Mouse (Mus musculus) left cerebral cortex, postnatal 25 days (tissue): ENCODE results near the gene Csdc2. TPM values are rescaled to one million over a fixed set of nuclear protein-coding genes. Genes with fewer than 3 reads are reported as not detected.

Experiments used
- DNase-seq, 2 experiments: peaks; one replicate each; pipeline ENCODE4 v3.0.0; 2022; ENCODE audit warnings: low spot score in 2 of 2, mixed read lengths in 1 of 2
- intact Hi-C: fragments of 180-260 bp; cut with DNase I; formaldehyde crosslinking; loops from one replicate; pipeline ENCODE4 v1.15.1; 2025
- total RNA-seq, 2 experiments: library from RNA; stranded (reverse); gene quantifications; 2 replicates each; pipeline ENCODE4 v1.2.3; 2021

Gene Csdc2
- total RNA-seq, 2 experiments from 2014 or later = 96.0 to 98.3 TPM

GRCm38 (mm10) chr15:81920546-81921217, 15.9 kb upstream of the Csdc2 start:
- DNase-seq = peak in 1 of 2 experiments; percentile 59
- intact Hi-C loops = loop anchor here (5.0 kb wide), 1 partner anchor 43 kb away; no protein-coding TSS in a partner anchor

- no peak for DNase-seq
- intact Hi-C loops = loop anchor here (5.0 kb wide), 1 partner anchor 44 kb away; no protein-coding TSS in a partner anchor
Observed at GRCm38 (mm10) chr15:81921255-81921654, 15.3 kb upstream of the Csdc2 start.

DNA sequence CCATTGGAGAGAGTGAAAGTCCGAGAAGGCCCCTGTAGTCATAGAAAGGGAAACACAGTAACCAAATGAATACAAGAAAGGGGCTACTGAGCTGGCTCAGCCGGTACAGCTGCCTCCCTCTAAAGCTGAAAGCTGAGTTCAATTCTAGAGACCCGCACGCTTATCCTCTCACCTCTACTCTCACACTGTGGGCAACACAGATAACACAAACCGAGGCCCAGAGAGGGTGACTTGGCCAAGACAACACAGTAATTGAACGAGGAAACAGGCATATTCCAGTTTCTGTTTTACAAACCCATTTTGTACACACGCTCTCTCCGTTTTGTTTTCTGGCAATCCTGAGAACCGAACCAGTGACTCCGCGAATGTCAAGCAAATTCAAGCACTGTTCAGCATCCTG, 11.6 kb upstream of the Csdc2 start:
- intact Hi-C loops = loop anchor here (5.0 kb wide), 1 partner anchor 48 kb away; no protein-coding TSS in a partner anchor
- DNase-seq = no peak

GRCm38 (mm10) chr15:81925760-81926445, 10.7 kb upstream of the Csdc2 start, which contains the start of gene Polr3h:
Polr3h (minus strand) TSS chr15:81926240.
- intact Hi-C loops = no loop called here
- peak; percentile 93 to 97 for DNase-seq

DNA sequence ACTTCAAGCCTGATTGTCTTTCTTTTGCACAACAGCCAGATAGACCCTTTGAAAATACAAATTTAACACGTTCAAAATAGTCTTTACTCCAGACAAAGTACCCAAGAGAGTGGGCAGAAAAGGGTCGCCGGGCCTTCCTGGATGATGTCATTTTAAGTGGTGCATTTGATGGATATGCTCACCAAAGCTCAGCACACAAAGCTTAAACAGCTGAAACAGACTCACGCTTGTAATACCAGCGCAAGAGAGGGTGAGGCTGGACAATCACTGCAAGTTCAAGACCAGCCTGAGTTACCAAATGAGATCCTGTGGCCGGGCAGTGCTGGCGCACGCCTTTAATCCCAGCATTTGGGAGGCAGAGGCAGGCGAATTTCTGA, 10.1 kb upstream of the Csdc2 start:
- intact Hi-C loops = no loop called here
- DNase-seq = no peak

DNA sequence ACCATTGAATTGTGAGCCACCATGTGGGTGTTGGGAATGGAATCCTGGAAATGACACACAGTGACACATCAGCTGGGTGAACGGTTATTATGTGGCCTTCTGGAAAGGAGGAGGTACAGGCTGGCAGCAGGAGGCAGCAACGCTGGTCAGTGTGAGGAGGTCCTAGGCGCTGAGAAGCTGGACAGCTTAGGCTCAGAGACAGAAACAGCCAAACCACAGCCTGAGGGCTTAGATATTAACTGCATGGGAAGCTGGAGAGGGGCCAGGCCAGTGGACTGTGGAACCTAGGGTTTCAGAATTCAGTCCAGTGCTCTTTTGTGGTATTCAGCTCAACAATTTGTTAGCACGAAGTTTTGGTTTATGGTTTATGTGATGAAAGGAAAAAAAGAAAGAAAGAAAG, 8.8 kb upstream of the Csdc2 start:
- intact Hi-C loops = no loop called here
- no peak for DNase-seq

DNA sequence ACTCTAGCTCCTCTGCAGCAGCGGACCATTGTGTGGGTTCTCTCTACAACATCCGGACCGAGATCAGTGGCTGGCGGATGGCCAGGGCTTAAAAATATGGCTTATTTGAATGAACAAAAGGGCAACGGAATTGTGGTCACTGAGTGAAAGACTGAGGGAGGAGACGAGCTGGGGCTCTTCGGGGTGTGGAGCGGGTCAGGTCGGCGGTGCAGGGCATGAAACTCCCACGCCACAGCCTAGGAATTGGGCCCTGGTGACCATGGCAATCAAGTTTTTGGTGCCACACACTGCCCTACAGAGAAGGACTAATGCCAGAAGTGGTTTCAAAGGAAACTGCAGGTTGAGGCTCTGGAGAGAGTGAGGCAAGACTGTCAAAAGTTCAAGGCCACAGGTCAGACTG, 8.3 kb upstream of the Csdc2 start:
- intact Hi-C loops = no loop called here
- peak in 1 of 2 experiments; percentile 45 for DNase-seq

GRCm38 (mm10) chr15:81932951-81933470, 3.5 kb upstream of the Csdc2 start:
- intact Hi-C loops = no loop called here
- DNase-seq = peak; percentile 78 to 93

DNA sequence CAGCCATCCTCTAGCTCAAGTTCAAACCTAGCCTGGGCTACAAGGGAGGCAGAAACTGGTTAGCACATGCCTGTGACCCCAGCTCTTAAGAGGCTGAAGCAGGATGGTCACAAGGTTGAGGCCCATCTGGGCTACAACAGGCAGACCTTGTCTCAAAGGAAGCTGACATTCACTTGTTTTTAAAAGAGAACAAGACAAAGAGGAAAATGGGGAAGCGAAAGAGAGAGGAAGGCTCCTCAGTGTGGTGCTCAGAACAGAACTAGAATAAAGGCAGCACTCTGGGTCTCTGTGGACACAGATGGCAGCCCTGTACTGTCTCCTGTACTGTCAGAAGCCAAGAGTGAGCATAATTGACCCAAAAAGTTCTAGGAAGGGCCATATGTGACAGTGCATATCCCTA, 2.6 kb upstream of the Csdc2 start:
- intact Hi-C loops = no loop called here
- no peak for DNase-seq

GRCm38 (mm10) chr15:81935869-81936637, 506 bp upstream of the Csdc2 start:
- DNase-seq = no peak

DNA sequence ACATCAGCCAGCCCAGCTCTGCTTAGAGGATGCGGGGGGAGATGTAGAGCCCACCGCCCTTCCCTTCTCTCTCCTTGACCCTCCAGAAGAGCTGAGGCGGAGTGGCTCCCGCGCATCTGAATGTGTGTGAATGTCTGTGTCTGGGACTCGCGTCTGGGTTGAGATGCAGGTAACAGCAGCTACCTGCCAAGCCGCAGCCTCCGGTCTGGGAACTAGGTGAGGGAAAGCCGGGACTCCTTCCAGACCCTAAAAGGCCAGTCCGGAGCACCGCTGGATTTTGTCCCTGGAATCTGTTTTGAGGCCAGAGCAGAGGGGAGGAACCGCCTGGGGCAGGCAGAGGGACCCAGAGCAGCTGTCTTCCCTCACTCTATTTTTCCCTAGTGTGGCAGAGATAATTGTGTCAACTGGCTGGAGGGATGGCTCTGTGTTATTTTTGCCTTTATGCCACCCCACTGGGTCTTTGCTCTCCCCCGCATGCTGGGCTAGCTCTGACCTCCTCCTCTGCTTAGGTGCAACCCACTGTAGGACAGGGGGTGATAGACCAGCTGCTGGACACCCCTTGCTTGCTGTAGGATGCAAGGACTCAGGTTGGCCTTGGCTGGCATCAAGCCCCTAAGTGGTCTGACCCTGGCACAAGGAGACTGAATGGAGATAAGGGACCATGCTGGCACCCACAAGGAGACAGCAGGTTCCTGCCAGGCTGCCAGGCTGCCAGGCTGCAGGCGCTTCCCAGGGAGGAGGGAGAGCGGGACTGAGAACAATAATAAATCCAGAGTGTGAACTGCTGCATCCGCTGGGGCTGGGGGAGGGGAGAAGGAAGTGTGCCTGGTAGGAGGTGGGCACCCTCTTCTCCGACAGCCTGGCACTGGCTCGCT, 776 bp downstream of the Csdc2 start:
- intact Hi-C loops = no loop called here

More at GRCm38 (mm10) chr15:81935869-81936637, 506 bp upstream of the Csdc2 start:
- intact Hi-C loops = no loop called here

GRCm38 (mm10) chr15:81938246-81938645, 1.7 kb downstream of the Csdc2 start:
- intact Hi-C loops = loop anchor here (2.0 kb wide), 1 partner anchor 51 kb away; no protein-coding TSS in a partner anchor
- DNase-seq = peak in 1 of 2 experiments; percentile 65

More for the DNA sequence above, 776 bp downstream of the Csdc2 start:
- peak; percentile 71 to 88 for DNase-seq

- intact Hi-C loops = loop anchor here (2.0 kb wide), 1 partner anchor 50 kb away; no protein-coding TSS in a partner anchor
- DNase-seq = no peak
Observed at GRCm38 (mm10) chr15:81939157-81939715, 2.7 kb downstream of the Csdc2 start.

DNA sequence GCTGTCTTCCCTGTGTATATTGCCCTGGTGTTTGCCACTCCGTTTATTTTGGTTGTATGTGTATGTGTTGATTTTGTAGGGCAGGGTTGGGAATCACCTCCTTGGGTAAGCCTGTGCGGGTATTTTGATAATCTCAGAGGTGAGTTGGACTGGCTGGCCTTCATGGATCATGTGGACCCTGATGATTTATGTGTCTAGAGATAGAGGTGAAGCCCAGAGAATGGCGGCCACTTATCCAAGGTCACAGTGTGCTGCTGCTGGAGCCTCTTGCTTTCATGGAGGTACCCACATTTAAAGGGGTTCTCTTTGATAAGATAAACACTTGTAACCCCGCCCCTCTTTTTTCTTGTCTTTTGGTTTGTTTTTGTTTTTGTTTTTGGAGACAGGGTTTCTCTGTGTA, 3.2 kb downstream of the Csdc2 start:
- intact Hi-C loops = loop anchor here (2.0 kb wide), 2 partner anchors 17 to 49 kb away; no protein-coding TSS in a partner anchor
- no peak for DNase-seq

DNA sequence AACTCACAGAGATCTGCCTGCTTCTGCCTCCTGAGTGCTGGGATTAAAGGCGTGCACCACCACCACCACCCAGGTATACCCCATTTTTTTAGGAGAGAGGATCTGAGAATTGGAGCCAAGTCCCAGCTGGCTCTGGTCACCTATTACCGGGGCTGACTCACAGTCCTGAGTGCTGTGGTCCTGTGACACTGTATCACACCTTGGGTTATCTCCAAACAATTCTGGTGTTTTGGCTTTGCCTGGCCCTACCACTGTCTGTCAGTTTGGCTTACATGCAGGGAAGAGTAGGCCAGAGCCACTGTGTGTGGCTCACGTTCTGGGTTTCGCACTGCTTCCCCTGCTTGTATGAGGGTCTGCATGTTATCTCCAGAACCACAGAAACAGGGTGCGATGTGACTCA, 3.7 kb downstream of the Csdc2 start:
- intact Hi-C loops = loop anchor here (2.0 kb wide), 1 partner anchor 17 kb away; no protein-coding TSS in a partner anchor

DNA sequence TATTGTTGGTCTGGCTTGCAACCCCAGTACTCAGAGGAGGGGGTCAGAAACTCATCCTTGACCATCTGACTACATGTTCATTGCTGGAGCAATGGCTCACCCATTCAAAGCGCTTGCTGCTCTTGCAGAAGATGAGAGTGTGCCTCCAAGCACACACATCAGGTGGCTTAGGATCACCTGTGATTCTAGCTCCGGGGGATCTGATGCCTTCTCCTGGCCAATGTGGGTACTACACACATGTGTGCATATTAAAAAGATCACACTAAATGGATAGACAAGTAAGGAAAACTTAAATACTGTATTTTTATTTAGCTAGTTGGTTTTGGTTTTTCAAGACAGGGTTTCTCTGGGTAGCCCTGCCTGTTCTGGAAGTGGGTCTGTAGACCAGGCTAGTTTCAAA, 4.5 kb downstream of the Csdc2 start:
- no peak for DNase-seq
- intact Hi-C loops = loop anchor here (2.0 kb wide), 1 partner anchor 16 kb away; no protein-coding TSS in a partner anchor

More for the DNA sequence above, 3.7 kb downstream of the Csdc2 start:
- no peak for DNase-seq

DNA sequence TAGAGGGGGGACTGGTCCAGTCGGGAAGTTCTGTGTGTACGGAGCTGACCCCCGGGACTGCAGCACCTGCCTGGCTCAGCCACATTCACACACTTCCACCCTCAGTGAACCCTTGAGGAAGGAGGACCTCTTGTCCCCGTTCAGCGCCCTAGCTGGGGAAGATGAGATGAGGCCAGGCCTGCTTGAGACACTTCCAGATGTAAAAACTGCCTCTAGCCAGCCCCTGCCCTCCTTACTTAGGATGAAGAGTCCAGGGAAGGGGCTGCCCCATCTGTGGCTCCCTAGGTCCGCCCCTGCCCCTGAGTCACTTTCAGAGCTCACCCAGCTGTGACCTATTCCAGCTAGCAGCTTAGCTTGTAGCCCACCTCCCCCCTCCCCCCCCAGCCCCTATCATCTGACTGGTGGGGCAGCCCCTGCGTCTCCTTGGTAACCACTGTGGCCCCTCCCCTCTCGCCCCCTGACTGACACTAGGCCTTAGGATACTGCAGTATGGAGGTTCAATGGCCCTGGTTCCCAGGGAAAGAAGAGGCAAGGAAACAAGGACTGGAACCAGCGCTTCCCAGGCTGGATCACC, 6.7 kb downstream of the Csdc2 start:
- intact Hi-C loops = no loop called here

GRCm38 (mm10) chr15:81949076-81949475, 12.5 kb downstream of the Csdc2 start:
- intact Hi-C loops = no loop called here
- DNase-seq = no peak

More for the DNA sequence above, 6.7 kb downstream of the Csdc2 start:
- no peak for DNase-seq
